Mouse (Mus musculus) MEL (cell line): ENCODE data around the gene Gpm6b. TPM values are rescaled to one million over a fixed set of nuclear protein-coding genes. Genes with fewer than 3 reads are reported as not detected.
A peak's percentile ranks its signal among the peaks of the same experiment; 100 is the strongest.

Source experiments
- DNase-seq: peaks from one replicate; pipeline ENCODE4 v3.0.0; 2011; ENCODE audit warnings: low read depth, low spot score
- H3K27ac ChIP-seq: 2 replicates; pipeline ENCODE4 v1.5.1; 2012; ENCODE audit warnings: low read depth, mild to moderate bottlenecking, control low read depth, low read length, moderate library complexity; ENCODE audit not compliant: control insufficient read depth
- H3K27me3 ChIP-seq, 2 experiments: fragments of 150-350 bp in 1 of 2; sonication (generic) in 1 of 2; 2 replicates each; pipeline ENCODE4 v1.6.1; 2012; ENCODE audit warnings: low read length in 2 of 2, mild to moderate bottlenecking in 2 of 2, improper control_type of control experiment in 1 of 2, moderate library complexity in 1 of 2; ENCODE audit not compliant: insufficient read depth in 2 of 2, control insufficient read depth in 1 of 2
- H3K36me3 ChIP-seq, 2 experiments: 2 replicates each; pipeline ENCODE4 v1.6.1; 2012 to 2014; ENCODE audit warnings: low read length in 2 of 2, improper control_type of control experiment in 1 of 2, inconsistent platforms in 1 of 2, mild to moderate bottlenecking in 1 of 2; ENCODE audit not compliant: insufficient read depth in 2 of 2, control insufficient read depth in 1 of 2
- H3K4me1 ChIP-seq, 2 experiments: fragments of 150-350 bp in 1 of 2; sonication (generic) in 1 of 2; 2 replicates each; pipeline ENCODE4 v1.6.1; 2012; ENCODE audit warnings: low read length in 2 of 2, improper control_type of control experiment in 1 of 2, mild to moderate bottlenecking in 1 of 2; ENCODE audit not compliant: insufficient read depth in 2 of 2, control insufficient read depth in 1 of 2
- H3K4me3 ChIP-seq, 2 experiments: fragments of 150-350 bp in 1 of 2; sonication (generic) in 1 of 2; 2 replicates each; pipeline ENCODE4 v1.5.1; 2012; ENCODE audit warnings: low read depth in 2 of 2, low read length in 2 of 2, mild to moderate bottlenecking in 2 of 2, moderate library complexity in 2 of 2, control low read depth in 1 of 2, improper control_type of control experiment in 1 of 2; ENCODE audit not compliant: control insufficient read depth in 1 of 2, insufficient read depth in 1 of 2
- H3K79me2 ChIP-seq: 2 replicates; pipeline ENCODE4 v1.6.1; 2012; ENCODE audit warnings: mild to moderate bottlenecking, low read length, moderate library complexity; ENCODE audit not compliant: control insufficient read depth, poor library complexity, insufficient read depth
- H3K9ac ChIP-seq: 2 replicates; pipeline ENCODE4 v1.6.1; 2012; ENCODE audit warnings: low read depth, mild to moderate bottlenecking, control low read depth, low read length, moderate library complexity; ENCODE audit not compliant: control insufficient read depth, poor library complexity, severe bottlenecking
- H3K9me3 ChIP-seq: fragments of 150-350 bp; sonication (generic); replicated peaks from 2 replicates; pipeline ENCODE4 v1.6.1; 2012; ENCODE audit warnings: mild to moderate bottlenecking, low read length, improper control_type of control experiment, moderate library complexity; ENCODE audit not compliant: insufficient read depth
- CHD2 ChIP-seq: IDR thresholded peaks from 2 replicates; pipeline ENCODE4 v1.6.1; 2011; ENCODE audit warnings: low read length, improper control_type of control experiment
- CTCF ChIP-seq, 3 experiments: IDR thresholded peaks in 2 of 3; conservative IDR thresholded peaks in 1 of 3; 2 replicates each; pipeline ENCODE4 v1.5.1; 2011 to 2012; ENCODE audit warnings: low read length in 3 of 3, low read depth in 2 of 3, mild to moderate bottlenecking in 2 of 3, improper control_type of control experiment in 1 of 3, inconsistent platforms in 1 of 3, mixed read lengths in 1 of 3, moderate library complexity in 1 of 3; ENCODE audit not compliant: control insufficient read depth in 1 of 3, insufficient read depth in 1 of 3, poor library complexity in 1 of 3, severe bottlenecking in 1 of 3
- EP300 ChIP-seq, 2 experiments: IDR thresholded peaks; 2 replicates each; pipeline ENCODE4 v1.6.1; 2011; ENCODE audit warnings: improper control_type of control experiment in 2 of 2, low read length in 2 of 2, low read depth in 1 of 2, mild to moderate bottlenecking in 1 of 2
- ETS1 ChIP-seq: IDR thresholded peaks from 2 replicates; pipeline ENCODE4 v1.6.1; 2012; ENCODE audit warnings: low read depth, mild to moderate bottlenecking, inconsistent platforms, low read length, improper control_type of control experiment, moderate library complexity
- GABPA ChIP-seq: IDR thresholded peaks from 2 replicates; pipeline ENCODE4 v1.6.1; 2012; ENCODE audit warnings: low read depth, mild to moderate bottlenecking, inconsistent platforms, low read length, improper control_type of control experiment, moderate library complexity
- HCFC1 ChIP-seq: IDR thresholded peaks from 2 replicates; pipeline ENCODE4 v1.6.1; 2012; ENCODE audit warnings: low read depth, mild to moderate bottlenecking, inconsistent platforms, low read length, improper control_type of control experiment, moderate library complexity
- JUND ChIP-seq: IDR thresholded peaks from 2 replicates; pipeline ENCODE4 v1.6.1; 2011; ENCODE audit warnings: low read depth, mild to moderate bottlenecking, improper control_type of control experiment, low read length
- KAT2A ChIP-seq: conservative IDR thresholded peaks from 2 replicates; pipeline ENCODE4 v1.6.1; 2012; ENCODE audit warnings: low read depth, low read length, improper control_type of control experiment, inconsistent platforms
- MAFK ChIP-seq: IDR thresholded peaks from 2 replicates; pipeline ENCODE4 v1.6.1; 2011; ENCODE audit warnings: low read depth, mild to moderate bottlenecking, low read length, improper control_type of control experiment, borderline replicate concordance
- MYB ChIP-seq: IDR thresholded peaks from 2 replicates; pipeline ENCODE4 v1.6.1; 2011; ENCODE audit warnings: mild to moderate bottlenecking, low read depth, low read length, improper control_type of control experiment
- MYC ChIP-seq: IDR thresholded peaks from 2 replicates; pipeline ENCODE4 v1.6.1; 2011; ENCODE audit warnings: low read depth, mild to moderate bottlenecking, low read length, improper control_type of control experiment, moderate library complexity
- POLR2AphosphoS2 ChIP-seq: IDR thresholded peaks from 2 replicates; pipeline ENCODE4 v1.6.1; 2011; ENCODE audit warnings: low read length, improper control_type of control experiment
- SMC3 ChIP-seq: IDR thresholded peaks from 2 replicates; pipeline ENCODE4 v1.6.1; 2011; ENCODE audit warnings: low read depth, low read length, improper control_type of control experiment
- TAL1 ChIP-seq: IDR thresholded peaks from 2 replicates; pipeline ENCODE4 v1.6.1; 2012; ENCODE audit warnings: mild to moderate bottlenecking, inconsistent platforms, low read length, moderate library complexity, mixed read lengths
- ZKSCAN1 ChIP-seq: IDR thresholded peaks from 2 replicates; pipeline ENCODE4 v1.6.1; 2012; ENCODE audit warnings: low read depth, mild to moderate bottlenecking, inconsistent platforms, low read length, improper control_type of control experiment, moderate library complexity
- ZMIZ1 ChIP-seq: IDR thresholded peaks from 2 replicates; pipeline ENCODE4 v1.6.1; 2012; ENCODE audit warnings: low read depth, mild to moderate bottlenecking, inconsistent platforms, low read length, improper control_type of control experiment, moderate library complexity
- polyA plus RNA-seq, 2 experiments: library from polyadenylated mRNA; stranded (reverse) in 1 of 2; unstranded in 1 of 2; fragments of >175 nt in 1 of 2; fragments of >200 nt in 1 of 2; gene quantifications; 2 replicates each; pipeline versions ENCODE4 v1.2.1 to v1.2.4; 2012; ENCODE audit warnings: low replicate concordance in 2 of 2, low read depth in 1 of 2; ENCODE audit not compliant: insufficient read length in 2 of 2, insufficient read depth in 1 of 2, missing spikeins in 1 of 2
- total RNA-seq: library from RNA; depleted of rRNA; stranded (reverse); fragments of 300-350 nt; gene quantifications from 2 replicates; pipeline ENCODE4 v1.2.3, GENCODE M21; 2012

Gpm6b gene
- total and polyA plus RNA-seq, 3 experiments = 4.9 to 13.2 TPM; not detected in 1

- Histone ChIP-seq H3K27me3 (peaks cover 0 to 3% of the 10 kb centered on the region in 2 experiments; a peak in 2 of 4 replicates), H3K4me3 (no peak overlapping the region), H3K9ac (no peak overlapping the region), H3K36me3 (peaks cover 8 to 27% of the 10 kb centered on the region in 2 experiments), H3K79me2 (no peaks in the 10 kb centered on the region), H3K27ac (no peak overlapping the region), H3K9me3 (no peaks in the 10 kb centered on the region), H3K4me1 (peaks cover 0 to 4% of the 10 kb centered on the region in 2 experiments; a peak in 2 of 4 replicates)
- no peak for TF ChIP-seq KAT2A
- no peak for TF ChIP-seq POLR2AphosphoS2
- no peak for TF ChIP-seq JUND
- no peak for TF ChIP-seq HCFC1
- no peak for TF ChIP-seq ZKSCAN1
- no peak for TF ChIP-seq ZMIZ1
- DNase-seq = peak; percentile 12
These were observed 126.9 kb downstream of the Gpm6b start for GRCm38 (mm10) chrX:166365458-166366213.

- peak; percentile 98 for DNase-seq
- no peak for TF ChIP-seq TAL1
- no peak for TF ChIP-seq ETS1
- TF ChIP-seq MYB = no peak
- no peak for TF ChIP-seq CHD2
- TF ChIP-seq POLR2AphosphoS2 = no peak
- TF ChIP-seq MYC = no peak
- no peak for TF ChIP-seq CTCF (IDR thresholded peaks at IDR 0.05 in 2 of 3, conservative IDR thresholded peaks at IDR 0.05 in 1 of 3; ENCODE audit: control insufficient read depth in 1 of 3, insufficient read depth in 1 of 3, low read depth in 2 of 3, low read length in 3 of 3, poor library complexity in 1 of 3, severe bottlenecking in 1 of 3)
- TF ChIP-seq MAFK = no peak
- no peak for TF ChIP-seq GABPA
- no peak for TF ChIP-seq EP300 (IDR thresholded peaks at IDR 0.05; ENCODE audit: low read depth in 1 of 2, low read length in 2 of 2)
- no peak for TF ChIP-seq SMC3
- TF ChIP-seq JUND = no peak
- peak overlapping the region; percentile 5 to 7; a peak in 3 of 4 replicates for H3K4me3 ChIP-seq
- H3K79me2 ChIP-seq = no peaks in the 10 kb centered on the region
- peaks cover 2 to 17% of the 10 kb centered on the region in 2 experiments; a peak in 3 of 4 replicates for H3K4me1 ChIP-seq
- no peaks in the 10 kb centered on the region; a peak in 1 of 4 replicates for H3K27me3 ChIP-seq
- H3K9me3 ChIP-seq = no peaks in the 10 kb centered on the region
- peak overlapping the region; percentile 36 for H3K9ac ChIP-seq
- peak overlapping the region; percentile 53 for H3K27ac ChIP-seq
- H3K36me3 ChIP-seq = peaks cover 2 to 15% of the 10 kb centered on the region in 2 experiments; a peak in 3 of 4 replicates
These were observed 138.1 kb downstream of the Gpm6b start for GRCm38 (mm10) chrX:166376681-166377328.
